Mouse (Mus musculus) kidney, postnatal 10 days (tissue): ENCODE data around the gene Adra1b.
A peak's percentile ranks its signal among the peaks of the same experiment; 100 is the strongest.

ENCODE experiments used
- DNase-seq: peaks from one replicate; pipeline ENCODE4 v3.0.0; 2021; ENCODE audit warnings: mixed read lengths

Gene Adra1b

DNA sequence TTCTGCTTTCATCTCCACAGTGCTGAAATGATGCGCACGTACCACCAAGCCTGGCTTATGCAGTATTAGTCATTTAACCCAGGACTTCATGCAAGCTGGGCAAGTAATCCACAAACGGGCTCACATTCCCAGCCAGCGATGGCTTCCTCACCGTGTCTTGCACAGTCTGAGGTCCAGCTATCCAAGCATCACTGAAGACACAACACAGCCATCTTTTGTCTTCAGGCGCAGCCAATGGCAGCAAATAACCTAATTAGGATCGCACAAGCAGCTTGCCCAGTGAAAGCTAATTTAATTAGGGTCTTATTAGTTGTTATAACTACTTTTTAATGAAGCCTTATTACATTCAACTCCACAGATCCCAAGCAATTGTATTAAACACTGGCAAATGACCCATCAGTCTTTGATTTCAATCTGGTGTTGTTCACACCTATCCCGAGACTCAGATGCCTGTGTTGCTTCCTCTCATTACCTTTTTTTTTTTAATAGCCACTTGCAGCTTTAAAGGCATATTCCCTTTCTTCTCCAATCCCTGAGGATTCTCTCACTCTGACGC is 83.6 kb downstream of the Adra1b start:
- DNase-seq: no peak

DNA sequence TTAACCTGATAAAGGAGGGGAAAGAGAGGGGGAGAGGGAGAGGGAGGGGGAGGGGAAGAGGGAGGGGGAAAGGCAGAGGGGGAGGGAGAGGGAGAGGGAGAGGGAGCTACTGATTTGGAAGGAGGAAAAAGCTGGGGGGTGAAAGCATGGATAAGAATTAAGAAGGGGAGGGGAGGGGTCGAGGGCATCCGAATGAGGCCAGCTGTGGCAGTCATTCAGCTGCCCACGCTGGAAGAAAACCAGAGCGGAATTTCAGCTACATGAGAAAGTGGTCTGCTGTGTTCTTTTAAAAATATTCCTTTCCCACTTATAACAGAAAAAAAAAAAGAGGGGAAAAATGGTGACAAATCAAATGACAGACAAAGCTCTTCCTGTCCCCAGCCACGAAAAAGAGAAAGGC is 88.5 kb downstream of the Adra1b start:
- DNase-seq: no peak

DNA sequence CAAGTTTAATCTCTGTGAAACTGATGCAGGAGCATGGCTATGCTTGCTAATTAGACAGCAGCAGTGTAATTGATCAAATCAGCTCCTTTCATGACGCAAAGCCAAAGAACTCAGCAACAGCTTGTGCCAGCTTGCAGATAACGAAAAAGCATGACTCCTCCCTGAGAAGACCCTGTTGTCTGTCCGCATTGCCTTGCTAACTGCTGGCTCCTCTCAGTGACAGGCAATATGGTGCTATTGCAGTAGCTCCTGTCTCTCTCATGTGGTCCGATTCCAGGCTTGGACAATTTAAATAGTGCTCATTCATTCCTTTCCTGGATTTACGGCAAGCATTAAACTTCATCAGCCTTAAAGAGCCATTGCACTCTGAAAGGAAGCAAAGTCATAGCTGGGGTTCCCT is 93.3 kb downstream of the Adra1b start:
- DNase-seq: no peak

DNA sequence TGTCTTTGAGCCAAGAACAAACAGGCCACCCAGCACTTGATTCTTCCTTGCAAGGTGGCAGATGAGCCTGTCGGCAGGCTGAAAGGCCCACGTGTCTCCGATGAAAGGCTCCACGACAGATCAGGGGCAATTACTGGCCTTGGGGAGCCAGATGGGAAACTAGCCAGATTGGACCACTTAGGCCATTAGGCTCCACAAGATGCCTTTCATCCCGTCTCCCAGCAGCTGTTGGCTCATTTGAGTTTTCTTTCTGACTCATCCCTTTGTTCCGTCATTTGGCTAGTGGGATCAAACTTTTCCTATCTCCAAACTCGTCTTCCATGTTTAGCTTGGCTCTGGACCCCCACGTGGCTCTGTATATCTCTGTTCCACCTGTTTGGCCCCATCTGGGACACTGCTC is 105.0 kb downstream of the Adra1b start:
- DNase-seq: no peak

DNA sequence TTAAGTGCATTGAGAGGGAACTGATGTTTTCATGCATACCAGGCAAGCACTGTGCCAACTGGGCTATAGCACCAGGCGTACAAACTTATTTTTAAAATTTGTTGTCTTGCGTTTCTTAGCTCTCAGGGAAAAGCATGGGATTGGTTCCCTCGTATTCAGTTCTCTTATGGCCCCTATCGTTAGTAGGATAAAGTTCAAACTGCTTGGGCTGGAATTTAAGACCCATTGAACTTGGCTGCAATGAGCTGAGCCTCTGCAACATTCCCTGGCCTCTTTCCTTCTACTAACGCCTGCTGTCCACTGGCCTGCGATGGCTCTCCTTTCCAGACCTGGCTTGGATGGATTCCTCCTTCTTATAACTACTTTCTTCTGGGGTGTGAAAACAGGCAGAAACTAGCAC is 110.6 kb downstream of the Adra1b start:
- DNase-seq: peak; percentile 42

DNA sequence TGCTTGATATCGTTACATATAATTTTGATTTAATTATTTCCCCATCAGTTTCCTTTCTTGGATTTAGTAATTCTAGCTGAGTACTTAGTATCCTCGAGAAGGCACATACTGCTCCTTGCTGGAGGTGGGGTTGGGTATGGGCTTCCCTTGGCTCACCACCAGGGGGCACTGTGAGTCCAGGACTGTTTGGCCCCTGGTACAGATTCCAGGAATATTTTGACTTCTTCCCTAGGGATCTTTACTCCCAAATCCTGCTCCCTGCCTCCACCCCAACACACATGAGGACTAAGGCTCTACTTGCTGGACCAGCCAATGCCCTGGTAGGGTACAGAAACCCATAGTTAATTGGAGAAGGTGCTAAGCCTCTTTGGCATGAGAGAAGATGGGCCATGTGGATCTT is 117.2 kb downstream of the Adra1b start:
- peak; percentile 83 for DNase-seq

DNA sequence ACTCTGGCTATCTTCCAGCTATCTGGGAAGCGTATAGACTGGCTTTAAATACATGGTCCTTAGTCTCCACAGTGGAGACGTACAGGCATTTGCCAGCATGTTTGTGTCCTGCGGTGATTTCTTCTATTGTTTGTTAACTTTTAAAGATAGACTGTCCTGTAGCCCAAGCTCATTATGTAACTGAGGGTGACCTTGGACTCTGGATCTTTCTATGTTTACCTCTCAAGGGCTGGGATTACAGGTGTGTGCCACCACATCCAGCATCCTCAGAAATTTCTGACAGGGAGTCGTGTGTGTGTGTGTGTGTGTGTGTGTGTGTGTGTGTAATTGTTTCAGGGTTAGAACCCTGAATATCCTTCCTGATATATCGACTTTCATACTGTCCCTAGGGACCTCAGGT is 117.9 kb downstream of the Adra1b start:
- no peak for DNase-seq

DNA sequence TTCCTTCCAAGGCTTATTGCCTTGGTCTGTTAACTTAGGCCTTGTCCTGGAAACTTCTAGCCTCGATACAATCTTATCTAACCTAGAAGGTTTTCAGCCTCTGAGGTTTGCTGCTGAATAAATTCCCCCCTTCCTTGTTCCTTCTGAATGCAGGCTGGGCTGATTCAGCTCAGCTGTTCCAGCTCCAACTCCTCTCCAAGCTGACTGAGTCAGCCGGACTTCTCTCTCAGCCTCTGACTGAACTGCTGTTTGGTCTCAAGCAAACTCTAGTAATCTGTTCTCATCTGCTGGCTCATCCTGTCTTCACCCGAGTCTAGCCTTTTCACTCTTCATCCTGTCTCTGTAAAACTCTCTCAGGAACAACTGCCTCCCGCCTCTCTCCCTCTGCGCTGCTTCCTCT is 121.5 kb downstream of the Adra1b start:
- no peak for DNase-seq

DNA sequence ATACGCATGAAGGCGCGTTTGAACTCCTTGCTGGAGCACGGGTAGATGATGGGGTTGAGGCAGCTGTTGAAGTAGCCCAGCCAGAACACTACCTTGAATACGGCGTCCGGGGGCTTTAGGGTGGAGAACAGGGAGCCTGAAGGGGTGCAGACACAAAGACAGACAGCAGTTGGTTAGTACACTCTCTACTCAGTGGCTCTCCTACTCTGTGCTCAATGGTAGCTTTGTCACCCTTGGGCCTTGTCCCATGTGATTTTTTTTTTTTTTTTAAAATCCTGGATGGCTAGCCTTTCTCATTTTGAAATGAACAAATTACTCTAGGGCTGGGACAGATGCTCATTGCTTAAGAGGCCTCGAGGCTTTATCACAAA is 124.7 kb downstream of the Adra1b start:
- no peak for DNase-seq

DNA sequence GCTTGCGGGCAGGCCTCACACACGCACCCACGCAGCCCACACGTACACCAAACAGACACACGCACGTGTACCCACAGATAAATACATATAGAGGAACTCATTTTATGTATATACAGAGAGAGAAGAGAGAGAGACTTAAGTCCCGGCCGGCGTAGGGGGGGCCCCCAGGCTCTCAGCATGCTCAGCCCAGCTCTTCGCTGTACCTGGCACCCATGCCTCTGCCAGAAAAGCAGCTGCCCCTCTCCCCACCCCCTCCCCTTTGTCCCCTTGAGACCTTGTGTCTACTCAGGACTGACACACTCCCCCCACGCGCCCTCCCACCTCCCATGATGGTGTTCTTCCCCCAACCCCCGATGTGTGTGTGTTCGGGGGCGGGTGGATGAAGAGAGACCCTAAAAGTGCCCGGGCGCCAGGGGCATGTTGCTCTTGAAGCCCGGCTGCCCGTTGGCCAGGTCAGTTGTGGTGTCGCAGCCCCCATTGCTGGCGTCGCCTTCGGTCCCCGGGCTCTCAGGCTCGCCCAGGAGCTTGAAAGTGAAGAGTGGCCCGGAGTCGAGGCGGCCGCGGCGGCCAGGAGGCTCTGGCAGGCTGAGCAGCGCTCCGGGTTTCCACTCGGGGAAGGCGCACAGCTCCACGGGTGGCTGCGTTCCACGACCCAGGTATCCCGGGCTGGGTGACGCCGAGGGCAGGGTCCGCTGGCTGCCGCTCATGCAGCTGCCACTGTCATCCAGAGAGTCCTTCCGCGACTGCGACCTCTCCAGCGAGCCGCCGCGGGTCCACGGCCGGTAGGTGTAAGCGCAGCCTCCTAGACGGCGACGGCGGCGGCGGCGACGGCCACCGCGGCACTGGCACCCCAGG is 125.3 kb downstream of the Adra1b start:
- peak; percentile 59 for DNase-seq

DNA sequence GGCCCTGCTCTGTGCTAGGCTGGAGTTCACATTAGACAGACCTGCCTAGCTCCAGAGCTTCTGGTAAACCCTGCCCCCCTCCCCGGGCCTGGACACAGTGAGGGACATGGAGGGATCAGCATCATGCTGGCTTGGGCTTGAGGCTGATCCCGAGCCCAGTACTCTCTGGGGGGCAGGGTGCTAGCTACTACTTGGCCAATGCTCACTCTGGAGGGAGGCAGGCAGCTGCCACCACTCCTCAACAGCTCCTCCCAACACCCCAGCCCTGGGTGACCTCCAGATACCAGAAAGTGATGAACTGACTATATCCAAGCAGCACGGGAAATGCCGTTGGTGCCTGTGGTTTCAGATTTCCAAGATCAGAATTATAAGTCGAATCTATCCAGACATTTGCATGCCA is 127.3 kb downstream of the Adra1b start:
- DNase-seq: peak; percentile 79

DNA sequence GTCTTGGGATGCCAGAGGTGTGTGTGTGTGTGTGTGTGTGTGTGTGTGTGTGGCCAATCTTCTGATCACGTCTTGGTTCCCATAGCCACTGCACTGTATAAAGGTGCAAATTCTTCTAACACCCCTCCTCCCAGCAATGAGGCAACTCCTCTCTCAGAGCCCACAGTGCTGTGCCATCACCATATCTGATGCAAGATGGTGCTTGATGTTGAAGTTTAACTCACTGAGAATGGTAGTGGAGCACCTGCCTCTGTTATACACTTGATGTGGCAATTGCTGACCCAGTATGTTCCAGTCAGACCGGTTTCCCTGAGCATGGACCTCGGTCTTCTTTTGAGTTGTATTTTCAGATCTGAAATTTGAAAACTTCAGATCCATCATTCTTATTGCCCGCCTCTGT is 130.9 kb downstream of the Adra1b start:
- DNase-seq: no peak

DNA sequence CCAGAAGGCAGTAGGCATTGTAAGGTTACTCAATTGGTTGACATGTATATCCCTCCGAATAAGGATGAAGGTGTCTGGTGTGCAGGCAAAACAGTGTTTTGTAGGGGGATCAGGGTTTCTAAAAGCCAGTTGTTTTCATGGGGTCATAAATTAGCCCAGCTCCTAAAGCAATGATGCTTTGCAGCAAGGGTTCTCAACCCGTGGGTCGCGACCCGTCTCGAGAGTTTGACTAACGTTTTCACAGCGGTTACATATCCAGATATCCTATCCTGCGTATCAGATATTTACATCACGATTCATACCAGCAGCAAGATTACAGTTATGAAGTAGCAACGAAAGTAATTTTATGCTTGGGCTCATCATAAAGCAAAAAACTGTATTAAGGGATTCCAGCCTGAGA is 133.3 kb downstream of the Adra1b start:
- DNase-seq: no peak

DNA sequence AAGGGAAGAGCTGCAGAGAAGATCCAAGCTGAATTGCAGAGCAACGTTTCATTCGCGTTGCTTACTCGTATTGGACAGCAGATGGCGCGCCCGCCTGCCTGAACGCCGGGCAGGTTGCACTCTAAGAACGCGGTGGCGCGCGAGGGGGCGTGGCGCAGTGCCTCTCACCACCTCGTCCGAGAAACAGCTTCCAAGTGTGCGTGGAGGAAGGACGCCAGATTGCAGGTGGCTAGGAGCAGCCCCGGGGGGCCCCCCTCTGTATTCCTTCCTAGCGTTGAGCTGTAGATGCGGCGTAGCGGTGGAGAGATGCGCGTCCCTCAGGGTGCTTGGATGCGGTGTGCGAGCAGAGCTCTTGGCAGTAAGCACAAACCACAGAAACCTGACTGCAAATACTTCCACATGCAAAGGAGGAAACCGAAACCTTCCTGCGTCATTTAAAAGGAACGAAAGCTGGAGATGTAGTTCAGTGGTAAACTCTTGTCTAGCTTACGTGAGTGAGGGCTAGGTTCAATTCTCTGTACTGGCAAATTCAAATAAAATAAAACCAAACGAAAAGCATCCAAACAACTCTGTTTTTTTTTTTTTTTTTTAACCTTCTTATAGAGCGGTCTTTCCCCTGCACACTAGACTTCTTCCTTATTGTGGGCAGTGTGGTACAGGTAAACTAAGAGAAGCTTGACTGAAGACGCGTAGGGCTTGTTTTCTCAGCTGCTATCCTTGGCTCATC is 133.9 kb downstream of the Adra1b start:
- DNase-seq: peak; percentile 87

DNA sequence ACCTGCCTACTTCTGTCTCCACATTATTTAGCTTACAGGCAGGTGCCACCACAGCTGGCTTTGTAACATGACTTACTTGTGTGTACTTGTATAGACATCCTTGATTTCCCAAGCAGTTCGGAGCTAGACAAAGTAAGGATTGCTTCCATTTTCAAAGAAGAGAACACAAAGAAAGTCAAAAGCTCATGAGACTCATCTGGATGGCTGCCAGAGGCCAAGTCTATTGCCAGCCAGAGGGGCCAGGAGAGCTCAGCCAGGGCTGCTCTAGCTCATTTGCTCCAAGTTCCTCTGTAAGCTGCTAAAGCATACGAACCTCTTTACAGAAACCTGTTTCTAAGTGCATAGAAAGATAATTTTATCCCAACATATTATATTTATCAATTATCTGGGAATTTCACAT is 142.6 kb downstream of the Adra1b start:
- DNase-seq: peak; percentile 18

DNA sequence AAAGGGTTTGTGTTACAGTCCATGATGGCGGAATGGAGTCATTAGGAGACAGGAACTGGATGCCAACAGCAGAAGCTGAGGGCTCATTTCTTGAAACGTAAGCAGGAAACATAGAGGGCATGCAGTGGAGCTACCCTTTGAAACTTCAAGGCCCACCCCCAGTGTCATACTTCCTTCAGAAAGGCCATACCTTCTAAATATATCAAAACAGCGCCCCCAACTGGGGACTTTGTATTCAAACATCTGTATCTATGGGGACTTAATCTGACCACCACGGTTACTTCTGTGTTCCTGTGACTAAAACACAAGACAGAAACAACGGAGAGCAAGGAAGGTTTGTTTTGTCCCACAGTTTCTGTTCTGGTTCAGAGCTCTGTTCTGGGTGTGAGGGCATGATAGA is 145.6 kb downstream of the Adra1b start:
- no peak for DNase-seq

DNA sequence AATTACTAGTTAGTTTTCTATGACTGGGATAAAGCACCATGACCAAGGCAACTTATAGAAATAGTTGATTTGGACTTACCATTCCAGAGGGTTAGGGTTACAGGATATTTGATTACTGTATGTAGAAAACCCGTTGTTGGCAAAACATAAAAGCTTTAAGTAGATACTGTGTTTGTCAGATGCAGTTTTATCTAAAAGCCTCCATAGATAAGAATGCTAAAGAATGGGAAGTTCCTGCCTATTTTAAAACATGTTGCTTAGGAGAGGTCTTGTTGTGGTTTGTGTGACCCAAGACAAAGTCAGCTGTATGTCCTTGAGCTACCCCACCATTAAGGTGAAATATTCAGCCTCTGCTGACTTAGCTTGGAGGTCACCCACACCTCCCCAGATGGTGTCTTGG is 146.4 kb downstream of the Adra1b start:
- no peak for DNase-seq

DNA sequence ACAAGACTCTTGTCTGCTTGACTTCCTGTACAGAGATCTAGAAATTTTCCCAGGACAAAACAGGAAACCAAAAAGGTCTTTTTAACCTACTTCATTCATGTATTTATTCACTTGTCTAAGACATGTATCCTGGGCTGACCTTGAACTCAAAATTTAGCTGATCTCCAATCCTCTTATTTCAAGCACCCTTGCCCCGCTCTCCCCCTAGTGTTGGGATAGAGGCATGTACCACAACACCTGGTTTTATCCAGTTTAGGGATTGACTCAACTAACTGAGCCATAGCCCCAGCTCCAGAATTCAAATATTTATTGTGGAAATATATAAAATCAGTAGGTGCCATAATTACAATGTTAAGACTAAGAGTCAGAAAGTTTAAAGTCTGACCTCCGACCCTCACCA is 149.5 kb downstream of the Adra1b start:
- no peak for DNase-seq

DNA sequence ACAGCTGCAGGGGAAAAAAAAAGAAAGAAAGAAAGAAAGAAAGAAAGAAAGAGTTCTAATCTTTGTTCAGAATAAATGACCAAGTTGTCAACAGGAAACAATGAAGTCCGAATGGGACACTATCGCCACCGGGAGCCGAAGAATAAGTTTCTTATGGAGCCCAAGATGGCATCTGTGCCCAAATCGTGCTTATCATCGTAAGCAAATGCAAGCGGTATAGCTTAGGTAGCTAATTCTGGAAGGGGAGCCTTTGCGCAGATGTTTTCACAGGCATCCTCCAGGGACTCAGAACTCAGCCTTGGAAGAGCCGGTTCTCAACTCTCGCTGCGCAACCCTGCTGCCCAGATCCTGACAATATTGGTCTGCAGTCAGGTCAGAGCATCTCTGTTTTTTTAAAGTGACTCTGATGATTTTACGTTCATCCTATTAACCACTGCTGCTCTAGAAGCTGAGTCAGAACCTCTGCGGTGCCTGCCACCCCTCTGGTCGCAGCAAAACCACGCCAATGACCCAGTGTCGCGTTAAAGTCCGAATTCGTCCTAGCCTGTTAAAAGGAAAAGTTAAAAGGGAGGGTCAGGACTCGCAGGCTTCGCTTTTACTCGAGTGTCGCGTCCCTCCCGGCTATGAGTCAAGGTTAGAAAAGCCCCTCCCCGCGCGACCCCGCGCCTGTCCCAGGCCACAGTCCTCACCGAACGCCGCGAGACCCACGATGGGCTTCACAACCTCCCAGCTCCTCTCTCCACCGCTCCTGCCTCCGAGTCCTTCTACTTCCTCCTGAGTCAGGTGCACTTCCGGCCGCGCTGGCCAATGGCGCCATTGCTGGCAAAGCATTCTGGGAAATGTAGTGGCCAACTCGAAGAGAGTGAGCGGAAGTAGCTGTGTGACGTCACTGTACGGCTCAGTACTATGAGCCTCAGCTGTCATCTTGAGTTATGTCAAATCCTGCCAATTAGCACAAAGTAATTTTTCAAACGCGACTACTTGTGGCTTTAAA is 153.5 kb downstream of the Adra1b start, which contains the start of gene Ttc1:
Ttc1 (minus strand) TSS at position 776 of the 994 bp plus-strand sequence.
- DNase-seq: peak; percentile 99

DNA sequence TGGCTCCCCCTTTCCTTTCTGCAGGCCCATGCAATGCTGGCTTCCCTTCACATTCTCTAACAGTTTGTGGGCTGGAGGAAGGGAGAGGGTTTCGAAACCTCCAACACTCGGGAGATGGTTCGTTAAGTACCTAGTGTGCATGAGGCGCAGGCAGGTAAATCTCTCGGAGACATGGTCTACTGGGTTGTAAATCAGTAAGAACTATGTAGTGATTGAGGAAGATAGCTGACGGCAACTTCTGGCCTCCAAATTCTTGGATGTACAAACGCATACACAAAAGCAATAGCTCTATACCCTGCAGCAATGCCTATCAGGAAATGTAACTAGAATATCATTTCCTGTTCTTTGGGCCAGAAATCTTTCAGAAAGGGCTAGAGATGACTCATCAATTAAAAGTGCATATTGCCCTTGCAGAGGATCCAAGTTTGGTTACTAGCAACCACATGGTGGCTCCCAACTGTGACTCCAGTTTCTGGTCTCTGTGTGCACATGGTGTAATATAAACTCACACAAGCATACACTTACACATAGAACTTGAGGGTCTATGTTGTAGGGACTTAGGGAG is 172.2 kb downstream of the Adra1b start:
- no peak for DNase-seq

DNA sequence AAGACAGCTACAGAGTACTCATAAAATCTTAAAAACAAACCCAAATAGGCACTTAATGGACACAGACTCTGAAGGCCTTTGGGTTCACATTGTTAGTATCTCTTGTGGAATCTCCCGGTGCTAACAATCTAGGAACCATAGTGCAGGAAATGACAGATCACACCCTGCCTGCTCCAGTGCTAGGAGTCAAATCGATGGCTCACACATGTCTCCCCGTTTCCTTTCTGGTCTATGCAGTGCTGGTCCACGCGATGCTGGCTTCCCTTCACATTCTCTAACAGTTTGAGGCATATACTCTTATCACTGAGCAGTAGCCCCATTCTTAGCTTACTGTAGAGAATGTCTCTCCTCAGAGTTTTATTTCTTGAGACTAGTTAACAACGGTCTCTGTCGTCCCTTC is 173.2 kb downstream of the Adra1b start:
- no peak for DNase-seq
